Mouse (Mus musculus) adrenal gland (tissue): ENCODE data around the gene Mup13.
"Not testable (repeated sequence)": the region's sequence is repeated elsewhere in the genome, so short reads cannot be mapped to it uniquely, and the experiment has no call there.

Source experiments
- intact Hi-C: fragments of 180-260 bp; cut with DNase I; formaldehyde crosslinking; loops from one replicate; pipeline ENCODE4 v1.15.1; 2025
- long read RNA-seq, 2 experiments: library from polyadenylated mRNA; unstranded; transcript quantifications; one replicate each; pipeline ENCODE4 v2.0.0; 2020; ENCODE audit warnings: borderline replicate concordance in 1 of 2; ENCODE audit not compliant: insufficient replicate concordance in 1 of 2

Gene Mup13
- long read RNA-seq, experiment 1 = 0 reads
- long read RNA-seq, experiment 2 = 0 reads

- intact Hi-C loops = not testable (repeated sequence)
Observed at GRCm38 (mm10) chr4:61228186-61228585, at the start of gene Mup13. Gene Mup13, minus strand, starts transcription at chr4:61228286.
